ENCODE assay signal across 13 mouse cellular contexts in the genomic region with DNA sequence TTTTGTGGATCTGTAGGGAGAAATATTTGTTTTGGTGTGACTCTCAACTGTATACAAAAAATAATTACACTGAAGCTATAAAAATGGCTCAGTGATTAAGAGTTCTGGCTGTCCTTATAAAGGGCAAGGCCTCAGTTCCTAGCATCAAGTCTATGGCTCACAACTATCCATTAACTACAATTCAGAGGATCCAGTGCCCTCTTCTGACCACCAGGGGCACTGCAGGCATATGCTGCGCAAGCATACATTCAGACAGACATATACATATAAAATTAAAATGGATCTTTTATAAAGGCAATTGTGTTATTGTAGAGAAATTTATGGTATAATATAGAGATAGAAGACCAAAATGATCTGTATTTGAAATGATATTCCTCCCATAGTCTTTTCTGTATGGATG.
DNase-seq lines count a peak whose midpoint lies in the region; ATAC-seq and TF ChIP-seq lines count a peak whose summit lies in the region.
"Had no signal": no experiment of that assay in that cellular context is flagged by ENCODE, and none has a peak within 500 bp of the region (broad histone marks: within the 10 kb centered on the region; RNA-seq: fewer than 3 reads in every experiment).

No protein-coding gene starts in this region.

- no peak for TF ChIP-seq EP300 in liver, postnatal 0 days (IDR thresholded peaks at IDR 0.05; ENCODE audit: low read depth)
- TF ChIP-seq EP300 in ES-Bruce4 (IDR thresholded peaks at IDR 0.05; ENCODE audit: insufficient read depth, low read depth, low read length), result no peak

- no peak for DNase-seq in forebrain, postnatal 0 days
- DNase-seq in liver, postnatal 0 days, result no peak
- DNase-seq in liver, result no peak
- no peak for DNase-seq in left cerebral cortex, postnatal 4 days
- DNase-seq in left cerebral cortex, postnatal 36 days (ENCODE audit: low spot score in 2 of 2), result no peak
- DNase-seq: adrenal gland, adult 2 months; gastrocnemius, postnatal 36 days; heart, postnatal 4 days; right cerebral cortex, postnatal 4 days had no signal

- H3K36me3 ChIP-seq in forebrain, postnatal 0 days (ENCODE audit: insufficient read depth), result no peaks in the 10 kb centered on the region
- no peaks in the 10 kb centered on the region for H3K36me3 ChIP-seq in forebrain, embryonic 15.5 days
- no peaks in the 10 kb centered on the region for H3K36me3 ChIP-seq in liver, postnatal 0 days (replicated peaks; ENCODE audit: insufficient read depth, low read length)
- H3K36me3 ChIP-seq in ES-Bruce4 (ENCODE audit: control insufficient read depth, insufficient read depth, low read length, poor library complexity, severe bottlenecking), result no peaks in the 10 kb centered on the region

- H3K27ac ChIP-seq in forebrain, postnatal 0 days (ENCODE audit: low read depth, low read length), result no peak overlapping the region
- no peak overlapping the region for H3K27ac ChIP-seq in forebrain, embryonic 15.5 days (replicated peaks)
- no peak overlapping the region for H3K27ac ChIP-seq in liver, postnatal 0 days (ENCODE audit: low read depth)
- H3K27ac ChIP-seq in ES-Bruce4 (ENCODE audit: insufficient read depth, low read length), result no peak overlapping the region

- H3K9me3 ChIP-seq in forebrain, postnatal 0 days (ENCODE audit: low read length), result no peaks in the 10 kb centered on the region
- H3K9me3 ChIP-seq in forebrain, embryonic 15.5 days, result no peaks in the 10 kb centered on the region
- H3K9me3 ChIP-seq in liver, postnatal 0 days (ENCODE audit: low read length), result no peaks in the 10 kb centered on the region
- no peaks in the 10 kb centered on the region for H3K9me3 ChIP-seq in ES-Bruce4 (replicated peaks; ENCODE audit: control insufficient read depth, insufficient read depth, low read length, poor library complexity, severe bottlenecking)

- intact Hi-C loops in left cerebral cortex, postnatal 4 days (cut with DNase I), result no loop called here
- intact Hi-C loops in left cerebral cortex, postnatal 36 days (cut with DNase I), result no loop called here

- H3K27me3 ChIP-seq in forebrain, postnatal 0 days (ENCODE audit: insufficient read depth, low read length), result no peaks in the 10 kb centered on the region
- H3K27me3 ChIP-seq in forebrain, embryonic 15.5 days, result no peaks in the 10 kb centered on the region
- no peaks in the 10 kb centered on the region for H3K27me3 ChIP-seq in liver, postnatal 0 days (ENCODE audit: insufficient read depth, low read length)
- no peaks in the 10 kb centered on the region; the same call in 1 of the 2 replicates for H3K27me3 ChIP-seq in ES-Bruce4 (ENCODE audit: control insufficient read depth, insufficient read depth, low read length, poor library complexity, severe bottlenecking)

- no peak overlapping the region for H3K9ac ChIP-seq in forebrain, postnatal 0 days
- H3K9ac ChIP-seq in forebrain, embryonic 15.5 days (replicated peaks), result no peak overlapping the region
- H3K9ac ChIP-seq in liver, postnatal 0 days (replicated peaks), result no peak overlapping the region
- H3K9ac ChIP-seq in ES-Bruce4 (ENCODE audit: low read depth, poor library complexity, severe bottlenecking), result no peak overlapping the region

- TF ChIP-seq POLR2A in ES-Bruce4 (IDR thresholded peaks at IDR 0.05; ENCODE audit: insufficient read depth, low read length), result no peak

- peaks cover 8% of the 10 kb centered on the region; the same call in 1 of the 2 replicates for H3K4me1 ChIP-seq in forebrain, postnatal 0 days (ENCODE audit: insufficient read depth)
- peaks cover 13% of the 10 kb centered on the region for H3K4me1 ChIP-seq in forebrain, embryonic 15.5 days
- no peaks in the 10 kb centered on the region for H3K4me1 ChIP-seq in liver, postnatal 0 days (ENCODE audit: insufficient read depth)
- H3K4me1 ChIP-seq in ES-Bruce4 (ENCODE audit: control insufficient read depth, insufficient read depth, low read length), result no peaks in the 10 kb centered on the region

- H3K4me3 ChIP-seq in forebrain, postnatal 0 days (ENCODE audit: low read depth, low read length), result no peak overlapping the region
- H3K4me3 ChIP-seq in forebrain, embryonic 15.5 days, result no peak overlapping the region
- H3K4me3 ChIP-seq in liver, postnatal 0 days (ENCODE audit: low read depth, low read length), result no peak overlapping the region
- H3K4me3 ChIP-seq in ES-Bruce4 (ENCODE audit: low read depth, low read length), result no peak overlapping the region

- peak; percentile 51 for TF ChIP-seq CTCF in forebrain, postnatal 0 days (IDR thresholded peaks at IDR 0.05; ENCODE audit: low read depth)
- peak; percentile 56 for TF ChIP-seq CTCF in liver, postnatal 0 days (IDR thresholded peaks at IDR 0.05; ENCODE audit: low read depth)
- TF ChIP-seq CTCF in ES-Bruce4 (IDR thresholded peaks at IDR 0.05; ENCODE audit: low read depth, low read length), result peak; percentile 65

- WGBS in forebrain, postnatal 0 days, result 98% methylated on average over 1 of the region's 1 CpGs
- 94% methylated on average over 1 of the region's 1 CpGs for WGBS in forebrain, embryonic 15.5 days
- WGBS in liver, postnatal 0 days (ENCODE audit: insufficient replicate concordance), result 88% methylated on average over 1 of the region's 1 CpGs

- no peak overlapping the region for H3K4me2 ChIP-seq in forebrain, postnatal 0 days (ENCODE audit: low read depth)
- H3K4me2 ChIP-seq in forebrain, embryonic 15.5 days (replicated peaks), result no peak overlapping the region
- H3K4me2 ChIP-seq in liver, postnatal 0 days (ENCODE audit: low read depth, low read length), result no peak overlapping the region

- no peak for ATAC-seq in forebrain, postnatal 0 days
- no peak for ATAC-seq in forebrain, embryonic 15.5 days (replicated peaks)
- no peak for ATAC-seq in liver, postnatal 0 days
- peak; percentile 68 for ATAC-seq in granulocyte monocyte progenitor cell, adult 5-6 weeks (replicated peaks; ENCODE audit: poor library complexity, severe bottlenecking)
- ATAC-seq: forebrain, embryonic 14.5 days had no signal
